Comparison of ENCODE assay signal across 8 mouse cellular contexts in the genomic region with DNA sequence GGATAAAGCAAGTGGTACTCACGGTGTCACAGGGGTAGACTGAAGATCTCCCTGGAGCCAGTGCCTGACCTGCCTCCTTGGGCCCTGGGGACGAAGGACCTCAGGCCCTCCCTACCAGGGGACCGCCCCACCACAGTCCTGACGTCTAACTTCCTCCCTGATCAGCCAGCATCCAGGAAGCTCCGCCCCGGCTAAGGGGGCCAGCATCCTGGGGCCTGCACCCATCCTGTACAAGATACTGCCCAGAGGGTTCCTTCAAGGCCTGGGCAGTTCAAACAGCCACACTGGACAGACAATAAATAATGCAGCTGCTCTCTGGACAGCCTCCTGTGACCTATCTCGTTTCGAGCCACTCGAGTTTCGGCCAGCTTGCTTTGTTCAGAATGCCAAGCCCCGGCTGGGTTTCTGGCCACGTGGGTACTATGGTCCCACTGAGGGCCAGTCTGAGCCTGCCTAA.
A peak's percentile ranks its signal among the peaks of the same experiment; 100 is the strongest.
DNase-seq lines count a peak whose midpoint lies in the region; ATAC-seq and TF ChIP-seq lines count a peak whose summit lies in the region.

No protein-coding gene starts in this region.

- no peaks in the 10 kb centered on the region for H3K36me3 ChIP-seq in midbrain, embryonic 14.5 days (ENCODE audit: control insufficient read depth, insufficient read depth, low read length)

- TF ChIP-seq CTCF in gastrocnemius, adult 2 months (IDR thresholded peaks at IDR 0.05) = no peak

- H3K9me3 ChIP-seq in midbrain, embryonic 14.5 days (ENCODE audit: control insufficient read depth, low read length) = no peaks in the 10 kb centered on the region

- intact Hi-C loops in gastrocnemius, adult 2 months (cut with DNase I) = no loop called here
- intact Hi-C loops in left cerebral cortex, postnatal 36 days (cut with DNase I) = no loop called here

- WGBS in midbrain, embryonic 14.5 days = 76% methylated on average over 12 of the region's 12 CpGs

- H3K9ac ChIP-seq in midbrain, embryonic 14.5 days (replicated peaks; ENCODE audit: low read length) = no peak overlapping the region

- peaks cover 21% of the 10 kb centered on the region for H3K4me1 ChIP-seq in midbrain, embryonic 14.5 days (ENCODE audit: control insufficient read depth, insufficient read depth, low read length)

- H3K27me3 ChIP-seq in midbrain, embryonic 14.5 days (ENCODE audit: control insufficient read depth, insufficient read depth, low read length) = no peaks in the 10 kb centered on the region

- no peak overlapping the region for H3K4me3 ChIP-seq in gastrocnemius, adult 2 months
- H3K4me3 ChIP-seq in midbrain, embryonic 14.5 days (replicated peaks; ENCODE audit: low read depth, low read length) = no peak overlapping the region

- no peak overlapping the region for H3K4me2 ChIP-seq in midbrain, embryonic 14.5 days (ENCODE audit: low read length)

- peak; percentile 71 for ATAC-seq in common myeloid progenitor, adult 5-6 weeks (replicated peaks; ENCODE audit: low read depth, poor library complexity, severe bottlenecking)
- ATAC-seq in midbrain, embryonic 14.5 days (ENCODE audit: low FRiP score, low TSS enrichment) = no peak

- DNase-seq in gastrocnemius, adult 2 months = peak; percentile 69
- no peak for DNase-seq in gastrocnemius, postnatal 4 days (ENCODE audit: low spot score in 2 of 2)
- DNase-seq in liver = peak; percentile 36
- peak; percentile 40 for DNase-seq in spleen, adult 12 weeks (ENCODE audit: low spot score)
- DNase-seq in midbrain, embryonic 14.5 days = no peak
- DNase-seq in urinary bladder, postnatal 25 days (ENCODE audit: low spot score) = no peak
- no peak for DNase-seq in left cerebral cortex, postnatal 36 days (ENCODE audit: low spot score in 2 of 2)

- H3K27ac ChIP-seq in gastrocnemius, adult 2 months = peak overlapping the region; percentile 63
- H3K27ac ChIP-seq in midbrain, embryonic 14.5 days (replicated peaks; ENCODE audit: low read depth, low read length) = no peak overlapping the region

Comparison
In these comparisons a context has a peak if more than half of its experiments do, and no peak if none do; other contexts are left out.
1. DNase-seq: peak in gastrocnemius, adult 2 months (single experiment), liver (single experiment) and spleen, adult 12 weeks (single experiment); none in gastrocnemius, postnatal 4 days (0 of 2), midbrain, embryonic 14.5 days (single experiment), urinary bladder, postnatal 25 days (single experiment) and left cerebral cortex, postnatal 36 days (0 of 2).